Mouse (Mus musculus) skeletal muscle tissue, adult 2 months (tissue): ENCODE measurements at regions not wholly inside any gene's neighbourhood (a gene's known extent, or its start where the extent isn't known, plus 50 kb on each side); places are given as distances from the start of the nearest gene placed in this dataset.

Experiments
- DNase-seq: peaks from one replicate; pipeline ENCODE4 v3.0.0-alpha.2; 2012; ENCODE audit warnings: low read depth, low spot score

DNA sequence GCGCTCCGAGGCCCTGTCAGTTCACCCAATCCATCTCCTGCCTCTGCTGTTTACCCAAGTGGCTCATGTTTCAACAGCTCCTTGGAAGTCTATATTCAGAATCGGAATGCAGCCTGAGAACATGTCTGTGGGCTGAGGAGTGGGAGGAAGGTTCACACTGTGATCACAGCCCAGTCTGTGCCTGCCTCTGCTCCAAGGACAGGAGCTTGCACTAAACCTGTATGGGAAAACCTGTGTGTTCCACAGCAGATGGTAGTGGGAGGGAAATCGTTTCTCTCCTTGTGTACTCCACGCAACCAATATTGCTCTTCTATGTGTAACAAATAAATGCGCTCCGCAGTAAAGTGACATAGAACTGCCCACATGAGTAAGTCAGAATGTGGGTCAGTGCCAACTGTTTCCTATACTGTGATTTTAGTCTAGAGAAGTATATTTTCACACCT is 514.0 kb upstream of the Epha7 start:
- DNase-seq = peak; percentile 10

DNA sequence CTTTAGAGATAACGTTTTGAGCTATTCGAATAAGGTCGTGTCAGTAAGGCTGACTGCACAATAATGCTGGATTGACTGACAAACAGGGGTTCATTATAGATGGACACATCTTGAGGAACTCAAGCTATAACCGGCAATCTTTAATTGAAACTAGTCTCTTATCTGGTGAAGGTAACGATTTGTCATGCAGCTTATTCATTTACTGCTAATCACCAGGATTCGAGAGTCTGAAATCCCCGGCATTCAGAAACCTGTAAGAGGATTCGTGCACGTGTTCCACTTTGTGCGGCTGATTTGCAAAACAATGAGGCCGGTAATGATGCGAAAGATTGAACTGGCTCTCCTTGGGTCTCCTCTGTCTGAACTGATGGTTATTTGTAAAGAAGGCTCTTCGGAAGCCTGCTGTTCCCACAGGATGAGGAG is 512.9 kb upstream of the Epha7 start:
- no peak for DNase-seq

- DNase-seq = no peak
Observed at GRCm38 (mm10) chr4:28301686-28302085, 511.2 kb upstream of the Epha7 start.

DNA sequence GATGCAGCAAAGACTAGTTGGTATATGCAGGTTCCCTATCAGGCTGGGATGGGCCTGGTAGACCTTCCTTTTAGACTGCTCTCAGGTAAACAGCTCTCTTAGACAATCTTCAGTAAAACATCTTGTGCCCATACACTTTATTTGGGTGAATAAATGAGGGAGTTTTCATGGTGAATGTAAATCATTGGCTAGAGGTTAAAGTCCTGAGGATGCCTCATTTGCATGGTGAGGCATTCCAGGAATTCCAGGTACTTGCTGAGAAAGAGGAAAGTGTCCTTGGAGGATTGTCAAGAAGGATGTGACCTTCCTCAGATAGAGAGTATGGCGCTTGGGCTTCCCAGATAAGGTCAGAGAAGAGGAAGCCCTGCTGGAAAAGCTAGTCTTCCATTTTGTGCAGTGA is 481.9 kb upstream of the Epha7 start:
- DNase-seq = no peak

GRCm38 (mm10) chr4:28364566-28364965 is 448.4 kb upstream of the Epha7 start:
- DNase-seq = no peak

DNA sequence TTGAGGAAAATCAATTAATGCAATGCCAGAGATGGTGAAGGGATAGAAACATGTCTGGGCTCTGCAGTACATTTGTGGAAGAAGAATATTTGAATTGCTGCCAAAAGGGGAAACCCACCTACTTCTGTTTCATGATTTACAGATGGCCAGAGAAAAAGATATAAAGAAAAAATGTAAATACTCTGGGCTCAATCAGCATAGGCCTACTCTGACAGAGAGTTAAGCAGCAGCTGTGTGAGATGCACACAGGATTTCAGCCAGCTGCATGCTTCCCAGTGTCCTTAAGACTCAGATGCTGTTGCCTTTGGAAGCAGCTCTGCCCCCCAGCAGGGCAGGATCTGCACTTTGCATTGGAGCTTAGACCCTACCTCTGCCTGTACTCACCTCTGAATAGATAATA is 435.8 kb upstream of the Epha7 start:
- DNase-seq = no peak

DNA sequence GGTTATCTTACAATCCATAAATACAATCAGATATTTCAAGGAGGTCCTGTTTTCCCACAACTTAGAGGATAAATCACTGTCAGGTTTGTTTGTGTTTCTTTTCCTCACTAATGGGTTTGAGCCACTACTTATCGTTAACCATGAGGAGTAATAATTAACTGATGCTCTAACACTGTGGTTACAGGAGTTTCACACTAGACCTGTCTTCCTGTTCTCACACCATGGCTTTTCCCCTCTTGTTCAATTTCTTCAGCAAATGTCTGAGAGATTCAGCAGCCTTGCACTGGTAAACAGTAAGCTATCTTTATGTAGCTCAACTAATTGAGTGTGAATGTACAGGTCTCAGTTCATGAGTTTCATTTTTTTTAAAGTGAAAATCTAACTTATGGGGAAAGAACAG is 434.3 kb upstream of the Epha7 start:
- DNase-seq = no peak

- DNase-seq = no peak
Observed at GRCm38 (mm10) chr4:28424341-28424740, 388.6 kb upstream of the Epha7 start.

DNA sequence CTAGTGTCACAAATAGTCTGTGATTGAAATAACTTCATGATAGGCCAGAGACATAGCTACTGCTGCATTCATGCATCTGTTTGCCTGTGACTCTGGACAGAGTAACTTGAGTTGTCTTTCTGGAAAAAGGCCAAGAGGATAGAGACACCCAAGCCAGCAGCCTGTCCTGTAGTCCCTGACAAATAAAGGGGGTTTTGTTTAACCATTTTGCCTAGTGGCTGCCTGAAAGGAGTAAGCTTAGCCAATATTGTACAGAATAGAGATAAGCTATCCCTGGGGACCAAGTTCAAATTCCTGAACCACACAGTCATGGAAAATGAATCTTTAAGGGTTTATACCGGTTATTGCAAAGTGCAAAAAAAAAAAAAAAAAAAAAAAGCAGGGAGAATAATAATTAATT is 372.8 kb upstream of the Epha7 start:
- no peak for DNase-seq

- no peak for DNase-seq
Observed at GRCm38 (mm10) chr4:28453111-28453510, 359.8 kb upstream of the Epha7 start.

DNA sequence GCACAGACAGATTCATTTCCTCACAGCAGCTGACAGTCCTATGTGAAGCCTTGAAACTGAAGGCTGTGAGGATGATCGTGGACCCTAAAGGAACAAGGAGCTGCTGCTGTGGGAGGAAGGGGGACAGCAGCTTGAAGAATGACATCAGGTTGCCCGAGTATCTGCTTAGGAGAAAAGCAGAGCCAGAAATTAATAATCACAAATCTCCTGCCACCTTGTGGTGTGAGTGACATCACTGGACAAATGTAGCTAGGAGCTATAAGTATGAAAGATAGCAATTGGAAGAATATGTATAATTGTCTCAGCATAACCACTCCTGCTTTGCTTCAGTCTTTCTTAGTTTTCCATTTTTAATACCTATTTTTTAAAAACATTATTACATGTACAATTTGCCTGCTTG is 356.6 kb upstream of the Epha7 start:
- no peak for DNase-seq
